Mouse (Mus musculus) embryonic fibroblast, embryonic 13.5 days (primary cell): ENCODE results near the gene Ppef2.

Source experiments
- CTCF ChIP-seq: IDR thresholded peaks from 2 replicates; pipeline ENCODE4 v1.5.1; 2011; ENCODE audit warnings: mild to moderate bottlenecking, control low read depth, low read length, moderate library complexity, borderline replicate concordance; ENCODE audit not compliant: insufficient read depth
- POLR2A ChIP-seq: IDR thresholded peaks from 2 replicates; pipeline ENCODE4 v1.6.1; 2011; ENCODE audit warnings: low read depth, mild to moderate bottlenecking, control low read depth, low read length, moderate library complexity

GRCm38 (mm10) chr5:92291652-92292414, 35.8 kb upstream of the Ppef2 start:
- TF ChIP-seq CTCF (no peak), POLR2A (no peak)
